Mouse (Mus musculus) gastrocnemius, adult 8-10 months (tissue): ENCODE measurements around the gene Tmem174. TPM values are rescaled to one million over a fixed set of nuclear protein-coding genes. Genes with fewer than 3 reads are reported as not detected.

Experiments used
- DNase-seq, 2 experiments: peaks; one replicate each; pipeline ENCODE4 v3.0.0; 2022; ENCODE audit warnings: low spot score in 2 of 2
- total RNA-seq, 4 experiments: library from RNA; stranded (reverse); gene quantifications; 2 replicates each; pipeline ENCODE4 v1.2.4; 2022

Gene Tmem174
- total RNA-seq, 4 experiments from 2014 or later, result not detected

DNA sequence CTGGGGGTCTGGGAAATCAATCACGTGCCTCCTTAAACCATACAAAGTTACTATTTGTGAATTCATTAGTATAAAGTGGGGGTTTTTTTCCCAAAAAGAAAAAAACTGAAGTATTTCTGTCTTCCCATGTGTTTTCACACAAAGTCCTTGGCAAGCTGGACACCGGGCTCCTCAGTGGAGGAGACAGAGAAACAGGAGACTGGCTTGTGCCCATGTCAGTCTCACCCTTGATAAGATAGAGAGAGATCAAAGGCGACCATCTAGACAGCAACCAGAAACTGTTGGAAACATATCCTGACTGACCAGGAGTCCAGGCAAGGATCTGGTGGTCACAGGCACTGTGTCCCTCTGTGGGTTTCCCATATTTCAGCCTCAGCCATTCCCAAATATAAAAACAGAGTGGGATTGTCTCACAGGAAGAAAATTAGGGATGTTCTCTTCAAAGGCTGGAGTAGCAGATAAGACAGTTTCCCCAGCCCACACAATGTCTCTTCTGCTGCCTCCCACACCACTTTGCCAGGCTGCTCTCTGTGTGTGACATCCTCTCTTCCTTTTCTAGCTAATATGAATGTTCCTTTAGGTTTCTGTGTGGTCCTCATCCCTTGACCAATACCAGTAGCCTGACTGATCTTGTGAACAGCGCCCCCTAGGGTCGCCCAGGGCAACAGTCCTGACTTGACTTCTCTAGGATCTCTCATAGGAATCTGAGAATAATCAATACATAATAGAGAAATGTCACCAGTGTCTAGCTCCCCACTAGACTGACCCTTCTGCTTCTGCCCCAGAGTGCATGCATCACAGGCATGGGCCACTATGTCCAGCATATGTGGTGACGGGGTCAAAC lies 3.3 kb downstream of the Tmem174 start:
- DNase-seq, result no peak

GRCm38 (mm10) chr13:98632306-98632942 lies 4.8 kb downstream of the Tmem174 start:
- DNase-seq, result no peak

DNA sequence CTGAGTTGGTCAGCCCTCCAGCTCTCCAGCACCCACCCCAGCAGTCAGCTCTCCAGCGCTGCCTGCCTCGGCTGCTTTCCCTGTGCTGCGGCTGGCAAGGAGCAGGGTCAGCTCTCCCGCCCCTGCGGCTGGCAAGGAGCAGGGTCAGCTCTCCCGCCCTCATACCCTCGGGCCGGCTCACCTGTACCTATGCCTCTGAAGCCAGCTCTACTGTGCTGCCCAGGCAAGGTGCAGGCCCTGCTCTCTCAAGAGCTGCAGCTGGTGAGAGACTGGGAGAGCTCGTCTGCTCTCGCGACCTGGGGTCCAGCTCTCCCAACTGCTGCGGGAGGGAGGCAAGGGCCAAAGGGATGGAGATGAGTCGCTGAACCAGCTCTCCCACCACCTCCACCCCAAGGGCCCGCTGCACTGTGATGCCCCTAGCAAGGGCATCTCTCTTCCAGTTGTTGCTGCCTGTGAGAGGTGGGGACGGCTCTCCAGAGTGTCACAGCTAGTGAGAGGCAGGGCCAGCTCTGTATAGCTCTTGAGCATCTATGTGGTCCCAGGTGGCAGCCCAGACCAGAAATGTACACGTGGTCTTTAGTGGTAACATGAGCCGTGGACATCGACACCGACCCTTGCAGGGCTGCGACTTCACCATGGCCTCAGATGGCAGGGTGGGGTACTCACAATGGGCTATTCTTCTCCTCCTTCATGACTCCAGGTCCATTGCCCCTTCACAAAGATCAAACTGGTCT lies 5.9 kb downstream of the Tmem174 start:
- DNase-seq, result no peak

GRCm38 (mm10) chr13:98626736-98627135 lies 10.5 kb downstream of the Tmem174 start:
- DNase-seq, result no peak

DNA sequence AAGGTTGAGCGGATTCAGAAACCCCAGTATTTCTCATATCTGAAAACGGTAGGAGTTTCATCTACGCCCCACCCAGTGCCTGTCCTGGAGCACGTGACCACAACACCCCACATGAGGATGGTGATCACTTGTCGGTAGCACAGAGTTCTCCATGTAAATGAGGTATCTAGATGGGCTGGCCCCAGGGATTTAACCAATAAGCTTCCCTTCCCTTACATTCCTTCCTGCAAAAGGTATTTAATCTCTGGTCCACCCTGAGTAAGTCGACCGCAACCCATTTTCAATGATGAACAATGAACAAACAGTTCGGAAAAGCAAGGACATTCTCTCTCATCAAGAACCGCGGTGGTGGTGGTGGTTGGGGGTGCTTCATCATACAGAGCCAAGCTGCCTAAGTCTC lies 12.7 kb downstream of the Tmem174 start:
- no peak for DNase-seq

- DNase-seq, result no peak
Observed at GRCm38 (mm10) chr13:98622881-98623549, 14.2 kb downstream of the Tmem174 start.

DNA sequence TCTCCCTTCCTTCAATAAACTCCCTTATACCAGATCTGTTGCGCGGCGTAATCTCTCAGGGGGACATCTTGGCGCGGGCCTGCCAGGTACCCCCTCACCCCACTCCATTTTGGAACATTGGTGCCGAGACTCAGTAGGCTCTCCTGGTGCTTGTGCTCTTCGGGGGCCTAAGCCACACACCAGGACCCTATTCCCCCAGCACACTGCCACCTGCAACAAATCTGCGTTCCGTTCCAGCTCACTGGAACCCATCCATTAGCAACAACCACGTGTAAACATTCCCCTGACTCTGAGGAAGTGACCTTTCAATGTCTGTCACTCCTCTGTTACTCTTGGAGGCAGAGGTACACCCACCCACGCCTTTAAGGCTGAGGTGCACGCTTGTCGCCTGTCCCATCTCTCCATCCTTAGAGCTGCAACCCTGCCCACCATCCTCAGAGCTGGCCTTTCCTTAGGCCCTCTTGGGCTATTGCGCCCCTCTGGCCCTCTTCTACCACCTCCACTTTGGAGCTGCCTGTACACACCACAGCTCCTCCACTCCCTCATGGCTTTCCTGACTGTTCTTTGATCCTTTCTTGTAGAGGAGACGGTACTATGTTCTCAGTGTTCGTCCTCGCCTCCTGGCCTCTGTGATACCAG lies 19.7 kb downstream of the Tmem174 start:
- DNase-seq, result no peak

- DNase-seq, result no peak
Observed at GRCm38 (mm10) chr13:98607885-98608477, 29.2 kb downstream of the Tmem174 start.

- DNase-seq, result no peak
Observed at GRCm38 (mm10) chr13:98603799-98604198, 33.4 kb downstream of the Tmem174 start.

DNA sequence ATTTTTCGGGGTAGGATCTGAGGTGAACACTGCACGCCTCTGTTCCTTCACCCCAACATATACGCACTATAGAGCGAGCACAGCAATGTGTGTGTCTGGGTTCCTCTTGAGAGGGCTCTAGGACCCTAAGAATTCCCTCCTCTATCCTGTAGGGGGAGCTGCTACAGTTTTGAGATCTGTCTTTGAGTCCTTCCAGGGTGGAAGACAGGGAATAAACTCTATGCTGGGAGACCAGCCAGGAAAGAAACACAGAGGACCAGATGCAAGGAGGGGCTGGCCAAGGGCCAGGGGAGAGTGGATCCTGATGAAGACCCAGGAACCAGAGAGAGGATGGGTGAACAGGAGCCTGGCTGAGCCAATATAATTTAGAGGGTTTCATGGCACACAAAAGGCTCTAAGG lies 40.5 kb downstream of the Tmem174 start:
- DNase-seq, result no peak

DNA sequence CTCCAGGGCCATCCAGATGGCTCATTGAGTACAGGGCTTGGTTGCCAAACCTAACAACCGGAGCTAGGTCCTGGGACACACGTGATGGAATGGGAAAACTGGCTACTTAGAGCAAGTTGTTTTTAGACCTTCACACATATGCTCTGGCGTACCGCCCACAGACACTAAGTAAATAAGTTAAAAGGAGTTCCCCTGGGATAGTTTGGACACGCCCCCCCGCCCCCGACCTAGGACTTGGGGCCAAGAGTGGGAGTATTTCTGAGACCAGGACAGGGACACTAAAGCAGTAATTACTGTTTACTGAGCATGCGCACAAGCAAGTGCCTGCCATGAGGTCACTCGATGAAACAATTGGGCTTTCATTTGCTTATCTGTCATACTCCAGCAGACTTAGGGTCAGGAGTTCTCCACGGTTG lies 42.5 kb downstream of the Tmem174 start:
- DNase-seq, result no peak

DNA sequence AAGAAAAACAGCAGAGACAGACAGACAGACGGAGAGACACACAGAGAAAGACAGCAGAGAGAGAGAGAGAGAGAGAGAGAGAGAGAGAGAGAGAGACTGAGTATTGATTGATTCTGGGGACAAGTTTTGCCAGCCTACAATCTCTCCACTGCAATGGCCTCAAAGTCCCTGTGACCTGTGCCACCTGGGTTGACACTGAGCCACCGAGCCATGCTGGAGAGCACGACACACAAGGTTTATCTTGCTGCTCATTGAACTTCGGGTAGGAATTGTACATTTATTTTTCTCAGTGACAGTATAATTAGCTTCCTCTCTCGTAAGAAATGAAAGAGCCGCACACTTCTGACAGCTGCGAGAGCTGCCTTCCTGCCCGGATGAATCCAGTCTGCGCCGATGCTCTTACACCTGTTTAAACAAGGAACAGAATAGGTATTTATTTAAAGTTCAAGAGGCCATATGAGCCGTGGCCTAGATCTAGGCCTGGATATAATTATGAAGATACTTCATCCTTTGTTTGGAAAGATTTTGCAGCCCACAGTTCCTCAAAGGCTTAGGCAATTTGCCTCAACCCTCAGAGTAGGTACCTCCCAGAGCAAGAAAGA lies 43.2 kb downstream of the Tmem174 start:
- no peak for DNase-seq

GRCm38 (mm10) chr13:98591406-98591805 lies 45.8 kb downstream of the Tmem174 start:
- no peak for DNase-seq

GRCm38 (mm10) chr13:98590693-98591389 lies 46.4 kb downstream of the Tmem174 start:
- DNase-seq, result no peak

- no peak for DNase-seq
Observed at GRCm38 (mm10) chr13:98589572-98589971, 47.6 kb downstream of the Tmem174 start.

GRCm38 (mm10) chr13:98588951-98589501 lies 48.2 kb downstream of the Tmem174 start:
- peak; percentile 33 to 53 for DNase-seq

GRCm38 (mm10) chr13:98588480-98588879 lies 48.7 kb downstream of the Tmem174 start:
- no peak for DNase-seq

- no peak for DNase-seq
Observed at GRCm38 (mm10) chr13:98587639-98588038, 49.6 kb downstream of the Tmem174 start.

DNA sequence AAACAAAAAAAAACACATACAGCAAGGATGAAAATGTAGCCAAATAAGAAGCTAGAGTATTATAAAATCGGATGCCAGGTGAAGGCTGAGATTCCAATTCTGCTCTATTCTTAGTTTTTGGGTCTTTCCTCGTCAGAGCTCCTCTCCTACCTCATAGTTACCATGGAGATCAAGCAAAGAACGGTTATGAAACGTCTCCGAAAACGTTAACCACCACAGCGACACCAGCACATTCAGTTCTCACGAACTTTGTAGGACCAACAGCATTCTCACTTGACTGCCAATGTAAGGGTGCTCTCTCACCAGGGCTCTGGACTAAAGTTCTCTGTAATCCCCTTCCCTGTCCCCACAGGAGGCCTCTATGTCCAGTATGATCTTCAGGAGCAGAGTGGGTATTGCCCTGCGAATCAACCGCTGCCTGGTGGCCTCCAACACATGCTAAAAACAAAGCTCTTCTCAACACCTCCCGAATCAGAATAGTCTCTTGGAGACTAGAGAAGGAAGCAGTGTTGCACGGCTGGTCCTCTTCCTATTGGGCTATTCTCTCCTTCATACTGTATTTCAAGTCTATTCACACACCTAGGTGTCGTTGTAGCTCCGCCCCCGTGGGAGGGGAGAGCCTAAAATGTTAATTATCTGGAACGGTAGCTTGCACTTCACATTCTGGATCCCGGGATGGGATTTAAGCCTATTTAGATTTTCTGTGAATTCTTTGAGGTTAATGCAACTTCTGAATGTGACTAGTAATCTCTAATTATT lies 50.2 kb downstream of the Tmem174 start:
- DNase-seq, result no peak
